Comparison of ENCODE assay signal across 23 mouse cellular contexts in the genomic region with DNA sequence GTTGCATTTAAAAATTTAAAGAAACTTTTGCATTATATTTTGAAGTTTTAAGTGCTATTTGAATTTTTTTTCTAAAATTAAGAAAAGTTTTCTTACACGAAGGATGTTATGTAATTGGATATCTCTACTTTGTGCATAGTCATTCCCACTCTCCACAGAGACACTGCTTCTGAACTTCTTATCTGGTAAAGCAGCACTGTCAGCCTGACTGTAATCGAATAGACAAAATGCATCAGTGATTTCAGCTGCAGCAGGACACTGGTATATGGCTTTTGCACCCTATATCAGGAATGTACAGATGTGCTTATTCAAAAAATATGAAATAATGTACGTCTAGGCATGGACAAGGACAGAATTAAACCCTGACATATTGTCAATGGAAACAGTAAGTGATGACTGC.
DNase-seq lines count a peak whose midpoint lies in the region; ATAC-seq and TF ChIP-seq lines count a peak whose summit lies in the region.
"Had no signal": no experiment of that assay in that cellular context is flagged by ENCODE, and none has a peak within 500 bp of the region (broad histone marks: within the 10 kb centered on the region; RNA-seq: fewer than 3 reads in every experiment).

No protein-coding gene starts in this region.

- no peaks in the 10 kb centered on the region for H3K36me3 ChIP-seq in liver, embryonic 11.5 days (ENCODE audit: control insufficient read depth, insufficient read depth, low read length)
- peaks cover 0 to 7% of the 10 kb centered on the region in 2 experiments; a peak in 2 of 4 replicates for H3K36me3 ChIP-seq in MEL (ENCODE audit: control insufficient read depth in 1 of 2, insufficient read depth in 2 of 2, low read length in 2 of 2)
- H3K36me3 ChIP-seq in liver, embryonic 14.5 days (replicated peaks; ENCODE audit: control insufficient read depth, insufficient read depth, low read depth), result no peaks in the 10 kb centered on the region
- H3K36me3 ChIP-seq: embryonic facial prominence, embryonic 15.5 days; forebrain, embryonic 10.5 days; heart, embryonic 10.5 days; hindbrain, embryonic 12.5 days had no signal

- ATAC-seq in liver, embryonic 11.5 days (replicated peaks; ENCODE audit: low FRiP score), result peak; percentile 92
- peak; percentile 61 for ATAC-seq in liver, embryonic 14.5 days (ENCODE audit: insufficient read depth)
- ATAC-seq in inflammation-experienced regulatory T-cells, adult 6 months, result no peak
- ATAC-seq: activated CD4-positive, CD25-positive, alpha-beta regulatory T cell, adult 4 months; forebrain, embryonic 14.5 days; hindbrain, embryonic 16.5 days; Patski had no signal

- no peak; the same call in 1 of the 2 replicates for TF ChIP-seq RAD21 in MEL (IDR thresholded peaks at IDR 0.05; ENCODE audit: low read depth, low read length)

- no peaks in the 10 kb centered on the region for H3K4me1 ChIP-seq in liver, embryonic 11.5 days (replicated peaks; ENCODE audit: control insufficient read depth, insufficient read depth, low read length)
- H3K4me1 ChIP-seq in MEL (ENCODE audit: control insufficient read depth in 1 of 2, insufficient read depth in 2 of 2, low read length in 2 of 2), result peaks cover 0 to 2% of the 10 kb centered on the region in 2 experiments; a peak in 3 of 4 replicates
- H3K4me1 ChIP-seq in liver, embryonic 14.5 days (replicated peaks; ENCODE audit: control insufficient read depth in 2 of 2, insufficient read depth in 2 of 2, low read length in 1 of 2), result no peaks in the 10 kb centered on the region
- H3K4me1 ChIP-seq: embryonic facial prominence, embryonic 15.5 days; forebrain, embryonic 10.5 days; heart, embryonic 10.5 days; hindbrain, embryonic 12.5 days had no signal

- no peak for TF ChIP-seq POLR2A in MEL (IDR thresholded peaks at IDR 0.05; ENCODE audit: control insufficient read depth in 1 of 2, insufficient read depth in 1 of 2, low read depth in 1 of 2, low read length in 2 of 2, poor library complexity in 1 of 2)

- no peak overlapping the region for H3K9ac ChIP-seq in liver, embryonic 11.5 days (ENCODE audit: low read depth, low read length)
- no peak overlapping the region for H3K9ac ChIP-seq in MEL (ENCODE audit: control insufficient read depth, low read depth, low read length, poor library complexity, severe bottlenecking)
- no peak overlapping the region for H3K9ac ChIP-seq in liver, embryonic 14.5 days (replicated peaks)
- H3K9ac ChIP-seq: embryonic facial prominence, embryonic 15.5 days; hindbrain, embryonic 12.5 days had no signal

- no peak overlapping the region for H3K4me3 ChIP-seq in liver, embryonic 11.5 days (ENCODE audit: low read depth, low read length)
- H3K4me3 ChIP-seq in MEL (ENCODE audit: control insufficient read depth in 1 of 2, insufficient read depth in 1 of 2, low read depth in 2 of 2, low read length in 2 of 2), result no peak overlapping the region
- no peak overlapping the region for H3K4me3 ChIP-seq in liver, embryonic 14.5 days (ENCODE audit: insufficient read depth in 1 of 2, low read depth in 2 of 2, low read length in 2 of 2)
- H3K4me3 ChIP-seq: embryonic facial prominence, embryonic 15.5 days; erythroblast, embryonic 14.5 days; forebrain, embryonic 10.5 days; gastrocnemius, adult 2 months; heart, embryonic 10.5 days; hindbrain, embryonic 12.5 days had no signal

- H3K27me3 ChIP-seq in liver, embryonic 11.5 days (replicated peaks; ENCODE audit: control insufficient read depth, insufficient read depth, low read length), result no peaks in the 10 kb centered on the region
- no peaks in the 10 kb centered on the region for H3K27me3 ChIP-seq in MEL (ENCODE audit: control insufficient read depth in 1 of 2, insufficient read depth in 2 of 2, low read length in 2 of 2)
- no peaks in the 10 kb centered on the region for H3K27me3 ChIP-seq in liver, embryonic 14.5 days (ENCODE audit: control insufficient read depth, insufficient read depth, low read length)
- H3K27me3 ChIP-seq: embryonic facial prominence, embryonic 15.5 days; hindbrain, embryonic 12.5 days; Patski had no signal

- WGBS in liver, embryonic 11.5 days, result 47% methylated on average over 3 of the region's 3 CpGs
- WGBS in liver, embryonic 14.5 days (ENCODE audit: insufficient replicate concordance), result 21% methylated on average over 3 of the region's 3 CpGs

- no peaks in the 10 kb centered on the region for H3K79me2 ChIP-seq in MEL (ENCODE audit: control insufficient read depth, insufficient read depth, low read length, poor library complexity)

- TF ChIP-seq EP300 in MEL (IDR thresholded peaks at IDR 0.05; ENCODE audit: low read depth in 1 of 2, low read length in 2 of 2), result peak; percentile 96 to 97
- no peak for TF ChIP-seq EP300 in liver, embryonic 14.5 days (IDR thresholded peaks at IDR 0.05; ENCODE audit: low read depth)

- H3K27ac ChIP-seq in liver, embryonic 11.5 days (ENCODE audit: low read depth, low read length), result no peak overlapping the region
- no peak overlapping the region for H3K27ac ChIP-seq in MEL (ENCODE audit: control insufficient read depth, low read depth, low read length)
- no peak overlapping the region for H3K27ac ChIP-seq in liver, embryonic 14.5 days
- H3K27ac ChIP-seq: embryonic facial prominence, embryonic 15.5 days; forebrain, embryonic 10.5 days; gastrocnemius, adult 2 months; heart, embryonic 10.5 days; hindbrain, embryonic 12.5 days had no signal

- no peak overlapping the region for H3K4me2 ChIP-seq in liver, embryonic 11.5 days
- H3K4me2 ChIP-seq in liver, embryonic 14.5 days (ENCODE audit: low read depth), result no peak overlapping the region
- H3K4me2 ChIP-seq: embryonic facial prominence, embryonic 15.5 days; hindbrain, embryonic 12.5 days had no signal

- DNase-seq in liver, embryonic 11.5 days (ENCODE audit: low spot score), result no peak
- DNase-seq in liver (no peak), MEL (ENCODE audit: low read depth, low spot score) (peak; percentile 86)
- no peak for DNase-seq in liver, embryonic 14.5 days (ENCODE audit: low read depth in 3 of 3, low spot score in 3 of 3)
- no peak for DNase-seq in left cerebral cortex, adult 18-20 months (ENCODE audit: low spot score in 2 of 2)
- no peak for DNase-seq in layer of hippocampus, postnatal 14 days (ENCODE audit: low spot score in 2 of 2)
- DNase-seq: adrenal gland, postnatal 14 days; cerebellum, adult 18-20 months; cerebellum, adult 9-11 months; cerebellum, postnatal 36 days; gastrocnemius, adult 2 months; gastrocnemius, postnatal 25 days; heart, adult 11 months had no signal

- H3K9me3 ChIP-seq in liver, embryonic 11.5 days (ENCODE audit: control insufficient read depth, low read length), result no peaks in the 10 kb centered on the region
- no peaks in the 10 kb centered on the region for H3K9me3 ChIP-seq in MEL (replicated peaks; ENCODE audit: insufficient read depth, low read length)
- no peaks in the 10 kb centered on the region for H3K9me3 ChIP-seq in liver, embryonic 14.5 days (ENCODE audit: control insufficient read depth, low read length)
- H3K9me3 ChIP-seq: embryonic facial prominence, embryonic 15.5 days; forebrain, embryonic 10.5 days; heart, embryonic 10.5 days; hindbrain, embryonic 12.5 days had no signal

- TF ChIP-seq CTCF in MEL (IDR thresholded peaks at IDR 0.05 in 2 of 3, conservative IDR thresholded peaks at IDR 0.05 in 1 of 3; ENCODE audit: control insufficient read depth in 1 of 3, insufficient read depth in 1 of 3, low read depth in 2 of 3, low read length in 3 of 3, poor library complexity in 1 of 3, severe bottlenecking in 1 of 3), result no peak
- no peak for TF ChIP-seq CTCF in liver, embryonic 14.5 days (IDR thresholded peaks at IDR 0.05; ENCODE audit: low read depth)

TF ChIP-seq in MEL, 35 proteins besides CTCF, POLR2A, EP300 and RAD21 (continues in another document):
- TF ChIP-seq GATA1 (IDR thresholded peaks at IDR 0.05; ENCODE audit: low read depth, low read length), result peak; percentile 97
- TF ChIP-seq RCOR1 (IDR thresholded peaks at IDR 0.05; ENCODE audit: low read depth, low read length), result peak; percentile 98
- no peak for TF ChIP-seq ZC3H11A (IDR thresholded peaks at IDR 0.05; ENCODE audit: low read depth, low read length)
- TF ChIP-seq ZMIZ1 (IDR thresholded peaks at IDR 0.05; ENCODE audit: low read depth, low read length), result no peak
- TF ChIP-seq MAX (IDR thresholded peaks at IDR 0.05; ENCODE audit: low read length), result no peak
- TF ChIP-seq TBP (IDR thresholded peaks at IDR 0.05; ENCODE audit: low read depth, low read length), result no peak
- TF ChIP-seq KAT2A (conservative IDR thresholded peaks at IDR 0.05; ENCODE audit: low read depth, low read length), result no peak
- TF ChIP-seq TAL1 (IDR thresholded peaks at IDR 0.05; ENCODE audit: low read length), result peak; percentile 88
- TF ChIP-seq E2F4 (IDR thresholded peaks at IDR 0.05; ENCODE audit: borderline replicate concordance, low read depth, low read length), result no peak
- no peak for TF ChIP-seq JUND (IDR thresholded peaks at IDR 0.05; ENCODE audit: low read depth, low read length)
- TF ChIP-seq MEF2A (IDR thresholded peaks at IDR 0.05; ENCODE audit: extremely low read depth, insufficient replicate concordance, low read depth, low read length, poor library complexity, severe bottlenecking), result no peak
- no peak for TF ChIP-seq MYC (IDR thresholded peaks at IDR 0.05; ENCODE audit: low read depth, low read length)
- no peak for TF ChIP-seq NELFE (IDR thresholded peaks at IDR 0.05; ENCODE audit: low read depth, low read length)
- peak; percentile 44 for TF ChIP-seq SIN3A (IDR thresholded peaks at IDR 0.05; ENCODE audit: low read length)
- TF ChIP-seq UBTF (IDR thresholded peaks at IDR 0.05; ENCODE audit: borderline replicate concordance, insufficient read depth, low read depth, low read length), result no peak
- TF ChIP-seq CHD2 (IDR thresholded peaks at IDR 0.05; ENCODE audit: low read length), result peak; percentile 31; the same call in 1 of the 2 replicates
- no peak for TF ChIP-seq CHD1 (IDR thresholded peaks at IDR 0.05; ENCODE audit: low read depth, low read length)
- TF ChIP-seq MAZ (IDR thresholded peaks at IDR 0.05; ENCODE audit: low read depth, low read length), result no peak
- TF ChIP-seq MYB (IDR thresholded peaks at IDR 0.05; ENCODE audit: low read depth, low read length), result no peak
- no peak for TF ChIP-seq USF1 (IDR thresholded peaks at IDR 0.05; ENCODE audit: low read depth, low read length)
- TF ChIP-seq SMC3 (IDR thresholded peaks at IDR 0.05; ENCODE audit: low read depth, low read length), result peak; percentile 19; the same call in 1 of the 2 replicates
- TF ChIP-seq ETS1 (IDR thresholded peaks at IDR 0.05; ENCODE audit: low read depth, low read length), result peak; percentile 92
- TF ChIP-seq TCF12 (IDR thresholded peaks at IDR 0.05; ENCODE audit: low read depth, low read length), result peak; percentile 95
- TF ChIP-seq MAFK (IDR thresholded peaks at IDR 0.05; ENCODE audit: borderline replicate concordance, low read depth, low read length), result peak; percentile 59; the same call in 1 of the 2 replicates
- peak; percentile 62; the same call in 1 of the 2 replicates for TF ChIP-seq GABPA (IDR thresholded peaks at IDR 0.05; ENCODE audit: low read depth, low read length)
- no peak for TF ChIP-seq ELF1 (IDR thresholded peaks at IDR 0.05; ENCODE audit: low read depth, low read length)
